Mouse (Mus musculus): Measurements from ENCODE around the gene Fancm. TPM values are rescaled to one million over a fixed set of nuclear protein-coding genes. Genes with fewer than 3 reads are reported as not detected.
"Not testable (repeated sequence)": the region's sequence is repeated elsewhere in the genome, so short reads cannot be mapped to it uniquely, and the experiment has no call there.

The Fancm gene
- polyA plus RNA-seq, 1 experiment, result 0.20 TPM

DNA sequence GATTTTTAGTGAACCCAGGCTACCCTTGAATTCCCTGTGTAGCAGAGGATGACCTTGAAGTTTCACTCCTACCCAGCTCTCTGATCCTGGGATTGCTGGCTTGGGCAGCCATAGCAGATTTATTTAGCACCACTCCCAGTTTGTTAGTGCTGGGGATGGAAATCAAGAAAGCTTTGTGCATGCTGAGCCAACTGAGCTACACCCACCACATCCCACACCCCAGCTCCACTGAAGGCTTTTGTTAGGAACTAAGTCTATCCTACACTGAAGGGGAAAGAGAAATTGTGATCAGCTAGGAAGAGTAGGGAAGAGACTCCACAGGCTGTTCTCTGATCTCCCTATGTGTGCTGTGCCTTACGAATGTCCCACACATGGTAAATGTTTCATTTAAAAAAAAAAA, 37.4 kb downstream of the Fancm start:
- Histone ChIP-seq H3K27me3 (ENCODE audit: control insufficient read depth) (no peaks in the 10 kb centered on the region), H3K4me3 (replicated peaks) (no peak overlapping the region), H3K9me3 (ENCODE audit: control insufficient read depth, low read length) (no peaks in the 10 kb centered on the region), H3K4me1 (ENCODE audit: control insufficient read depth) (no peaks in the 10 kb centered on the region), H3K36me3 (ENCODE audit: control insufficient read depth) (peaks cover 84% of the 10 kb centered on the region)
- no peak for TF ChIP-seq GATA1 (IDR thresholded peaks at IDR 0.05; ENCODE audit: low read length)
- TF ChIP-seq TAL1 (IDR thresholded peaks at IDR 0.05; ENCODE audit: low read length), result no peak

DNA sequence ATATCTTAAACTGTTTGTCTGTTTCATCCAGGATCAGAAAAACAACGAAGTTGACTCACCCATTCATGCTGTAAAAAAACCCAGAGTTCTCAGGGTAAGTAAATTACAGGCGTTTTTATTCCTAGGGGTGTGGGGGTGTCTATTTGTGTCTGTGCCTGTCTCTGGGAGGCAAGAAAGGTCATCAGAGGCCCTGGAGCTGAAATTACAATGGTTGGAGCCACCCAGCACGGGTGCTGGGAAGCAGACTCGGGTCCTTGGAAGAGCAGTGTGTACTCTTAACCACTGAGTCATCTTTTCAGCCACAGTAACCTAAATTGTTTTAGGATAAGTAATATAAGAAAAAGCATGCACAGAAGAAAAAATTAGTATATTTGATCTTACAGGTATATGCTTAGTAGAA, 38.5 kb downstream of the Fancm start:
- TF ChIP-seq GATA1 (IDR thresholded peaks at IDR 0.05; ENCODE audit: low read length) (no peak), TAL1 (IDR thresholded peaks at IDR 0.05; ENCODE audit: low read length) (no peak)
- no peaks in the 10 kb centered on the region for H3K27me3 ChIP-seq (ENCODE audit: control insufficient read depth)
- no peaks in the 10 kb centered on the region for H3K4me1 ChIP-seq (ENCODE audit: control insufficient read depth)
- peaks cover 88% of the 10 kb centered on the region for H3K36me3 ChIP-seq (ENCODE audit: control insufficient read depth)
- no peaks in the 10 kb centered on the region for H3K9me3 ChIP-seq (ENCODE audit: control insufficient read depth, low read length)
- H3K4me3 ChIP-seq (replicated peaks), result no peak overlapping the region

DNA sequence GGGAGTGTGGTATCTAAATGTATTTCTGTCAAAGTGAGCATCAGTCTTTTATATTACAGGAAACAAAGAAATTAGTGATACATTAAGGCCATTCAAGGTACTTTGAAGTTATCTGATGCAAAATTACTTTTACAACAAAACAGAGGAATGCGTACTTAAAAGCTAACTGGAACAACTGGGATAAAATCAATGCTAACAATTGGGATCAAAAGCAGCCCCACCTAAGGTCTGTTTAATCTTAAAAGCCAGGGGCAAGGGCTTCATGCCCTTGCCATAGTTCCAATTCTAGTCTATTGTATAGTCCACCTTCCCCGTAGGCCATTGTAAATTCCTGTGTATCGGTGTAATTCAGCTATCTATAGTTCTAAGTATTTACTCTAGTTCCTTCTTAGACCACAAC, 39.6 kb downstream of the Fancm start:
- H3K4me3 ChIP-seq (replicated peaks); H3K27me3 ChIP-seq (ENCODE audit: control insufficient read depth); H3K9me3 ChIP-seq (ENCODE audit: control insufficient read depth, low read length); H3K4me1 ChIP-seq (ENCODE audit: control insufficient read depth): not testable (repeated sequence)
- H3K36me3 ChIP-seq (ENCODE audit: control insufficient read depth), result peaks cover 87% of the 10 kb centered on the region

DNA sequence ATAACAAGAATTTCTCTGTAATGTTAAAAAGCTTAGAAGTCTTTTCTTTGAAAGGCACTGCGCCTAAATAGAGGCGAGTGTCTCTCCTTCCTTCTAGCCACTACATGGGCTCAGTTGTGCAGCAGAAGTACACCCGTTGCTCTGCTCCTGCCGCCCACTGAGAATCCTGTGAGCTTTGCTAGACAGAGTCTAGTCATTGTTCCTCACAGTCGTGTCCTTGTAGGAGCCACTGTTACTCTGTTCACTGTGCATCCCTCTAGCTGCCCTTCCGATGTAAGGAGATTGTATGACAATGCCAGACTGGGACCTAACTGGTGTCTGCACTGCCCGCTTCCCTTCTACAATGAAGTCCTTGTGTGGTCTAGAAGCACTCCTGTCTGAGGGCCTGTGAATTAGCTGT, 43.6 kb downstream of the Fancm start:
- TF ChIP-seq GATA1 (IDR thresholded peaks at IDR 0.05; ENCODE audit: low read length), result no peak
- no peak for TF ChIP-seq TAL1 (IDR thresholded peaks at IDR 0.05; ENCODE audit: low read length)
- no peaks in the 10 kb centered on the region for H3K9me3 ChIP-seq (ENCODE audit: control insufficient read depth, low read length)
- no peaks in the 10 kb centered on the region for H3K27me3 ChIP-seq (ENCODE audit: control insufficient read depth)
- peaks cover 94% of the 10 kb centered on the region for H3K36me3 ChIP-seq (ENCODE audit: control insufficient read depth)
- H3K4me3 ChIP-seq (replicated peaks), result no peak overlapping the region
- no peaks in the 10 kb centered on the region for H3K4me1 ChIP-seq (ENCODE audit: control insufficient read depth)

DNA sequence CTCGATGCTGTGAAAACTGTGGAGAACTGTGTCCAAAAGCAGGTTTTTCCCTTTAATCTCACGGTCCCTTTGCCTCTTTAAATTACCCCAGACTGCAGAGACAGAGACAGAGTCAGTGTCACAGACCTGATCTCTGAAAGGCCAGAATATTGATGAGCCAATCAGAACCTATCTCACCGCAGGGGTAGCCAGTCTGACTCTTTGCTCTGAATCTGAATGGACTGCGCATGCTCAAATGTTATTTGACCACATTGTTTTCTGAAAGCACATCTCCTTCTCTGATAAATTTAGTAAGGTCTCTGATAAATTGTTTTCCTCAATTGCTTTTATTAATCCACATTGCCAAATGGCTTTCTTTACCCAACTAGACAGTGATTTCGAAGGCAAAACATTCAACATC, 44.0 kb downstream of the Fancm start:
- H3K4me3 ChIP-seq (replicated peaks), result no peak overlapping the region
- H3K9me3 ChIP-seq (ENCODE audit: control insufficient read depth, low read length), result no peaks in the 10 kb centered on the region
- peaks cover 94% of the 10 kb centered on the region for H3K36me3 ChIP-seq (ENCODE audit: control insufficient read depth)
- H3K4me1 ChIP-seq (ENCODE audit: control insufficient read depth), result no peaks in the 10 kb centered on the region
- TF ChIP-seq TAL1 (IDR thresholded peaks at IDR 0.05; ENCODE audit: low read length) (no peak), GATA1 (IDR thresholded peaks at IDR 0.05; ENCODE audit: low read length) (no peak)
- H3K27me3 ChIP-seq (ENCODE audit: control insufficient read depth), result no peaks in the 10 kb centered on the region

DNA sequence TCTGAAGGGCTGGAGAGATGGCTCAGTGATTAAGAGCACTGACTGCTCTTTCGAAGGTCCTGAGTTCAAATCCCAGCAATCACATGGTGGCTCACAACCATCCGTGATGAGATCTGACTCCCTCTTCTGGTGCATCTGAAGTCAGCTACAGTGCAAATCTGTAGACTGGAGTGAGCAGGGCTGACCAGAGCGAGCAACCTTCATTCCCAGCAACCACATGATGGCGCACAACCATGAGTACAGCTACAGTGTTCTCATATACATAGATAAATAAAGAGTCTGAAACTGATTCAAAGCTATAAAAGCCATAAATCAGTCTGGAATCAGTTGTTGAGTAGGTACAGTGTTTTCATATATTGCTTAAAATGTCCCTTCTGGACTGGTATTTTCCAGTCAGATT, 60.7 kb downstream of the Fancm start:
- H3K4me3 ChIP-seq (replicated peaks); H3K4me1 ChIP-seq (ENCODE audit: control insufficient read depth): not testable (repeated sequence)
- H3K36me3 ChIP-seq (ENCODE audit: control insufficient read depth), result peaks cover 99% of the 10 kb centered on the region

DNA sequence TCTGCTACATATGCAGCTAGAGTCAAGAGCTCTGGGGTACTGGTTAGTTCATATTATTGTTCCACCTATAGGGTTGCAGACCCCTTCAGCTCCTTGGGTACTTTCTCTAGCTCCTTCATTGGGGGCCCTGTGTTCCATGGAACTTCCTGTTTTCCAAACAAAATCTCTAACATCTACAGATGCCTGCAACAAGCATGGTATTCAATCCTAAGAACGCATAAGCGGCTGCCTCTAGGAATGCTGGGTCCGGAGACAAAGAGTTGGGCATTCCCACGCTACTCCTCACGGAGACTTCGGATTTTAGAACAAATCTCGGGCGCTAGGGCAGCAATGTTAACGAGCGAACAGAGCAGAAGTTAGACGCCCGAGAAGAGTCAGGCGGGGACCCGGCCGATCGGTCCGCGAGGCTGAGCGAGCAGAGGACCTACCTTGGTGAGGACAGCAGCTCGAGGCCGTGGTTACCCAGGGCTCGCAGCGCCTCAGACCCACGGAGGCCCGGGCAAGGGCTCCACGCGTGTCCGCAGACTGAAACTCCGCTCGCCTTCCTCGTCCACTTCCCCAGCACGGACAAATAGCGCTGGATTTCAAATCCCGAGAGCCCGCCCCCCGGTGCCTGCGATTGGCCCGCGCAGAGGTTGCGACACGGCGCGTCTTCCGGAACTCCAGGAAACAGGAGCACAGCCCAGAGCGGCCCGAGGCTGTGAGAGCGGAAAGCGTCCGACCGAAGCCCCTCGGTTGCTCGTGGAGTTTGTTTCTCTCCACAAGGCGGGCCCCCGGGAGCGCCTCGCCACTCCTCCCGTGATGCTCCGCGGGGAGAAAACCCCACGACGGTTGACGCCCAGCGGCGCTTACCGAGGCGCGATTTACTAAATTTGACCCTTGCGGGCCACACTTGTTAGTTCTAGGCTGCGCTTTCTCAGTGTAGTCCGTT, 96.9 kb downstream of the Fancm start, which contains the start of gene Mis18bp1:
Mis18bp1 (minus strand) TSS at position 584 of the 931 bp plus-strand sequence.
- Histone ChIP-seq H3K4me1 (ENCODE audit: control insufficient read depth) (peaks cover 31% of the 10 kb centered on the region), H3K4me3 (replicated peaks) (peak within 1 kb of the TSS; percentile 88), H3K36me3 (ENCODE audit: control insufficient read depth) (peaks cover 22% of the 10 kb centered on the region), H3K27me3 (ENCODE audit: control insufficient read depth) (no peaks in the 10 kb centered on the region), H3K9me3 (ENCODE audit: control insufficient read depth, low read length) (no peaks in the 10 kb centered on the region)
- no peak for TF ChIP-seq GATA1 (IDR thresholded peaks at IDR 0.05; ENCODE audit: low read length)
- no peak for TF ChIP-seq TAL1 (IDR thresholded peaks at IDR 0.05; ENCODE audit: low read length)

More for the DNA sequence above, 60.7 kb downstream of the Fancm start:
- not testable (repeated sequence) for H3K27me3 ChIP-seq (ENCODE audit: control insufficient read depth); H3K9me3 ChIP-seq (ENCODE audit: control insufficient read depth, low read length)

DNA sequence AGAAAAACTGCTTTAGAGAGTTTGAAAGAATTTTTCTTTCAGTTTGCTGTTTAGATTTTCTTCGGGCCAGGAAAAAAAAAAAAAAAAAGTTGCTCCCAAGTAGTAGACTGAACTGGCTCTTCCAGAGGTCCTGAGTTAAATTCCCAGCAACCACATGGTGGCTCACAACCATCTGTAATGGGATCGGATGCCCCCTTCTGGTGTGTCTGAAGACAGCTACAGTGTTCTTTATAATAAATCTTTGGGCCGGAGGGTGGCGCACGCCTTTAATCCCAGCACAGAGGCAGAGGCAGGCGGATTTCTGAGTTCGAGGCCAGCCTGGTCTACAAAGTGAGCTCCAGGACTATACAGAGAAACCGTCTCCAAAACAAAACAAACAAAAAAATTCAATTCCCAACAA, 97.6 kb downstream of the Fancm start:
- Histone ChIP-seq H3K4me3 (replicated peaks) (peak overlapping the region; percentile 88), H3K36me3 (ENCODE audit: control insufficient read depth) (peaks cover 18% of the 10 kb centered on the region), H3K4me1 (ENCODE audit: control insufficient read depth) (peaks cover 27% of the 10 kb centered on the region)
- H3K27me3 ChIP-seq (ENCODE audit: control insufficient read depth); H3K9me3 ChIP-seq (ENCODE audit: control insufficient read depth, low read length): not testable (repeated sequence)

DNA sequence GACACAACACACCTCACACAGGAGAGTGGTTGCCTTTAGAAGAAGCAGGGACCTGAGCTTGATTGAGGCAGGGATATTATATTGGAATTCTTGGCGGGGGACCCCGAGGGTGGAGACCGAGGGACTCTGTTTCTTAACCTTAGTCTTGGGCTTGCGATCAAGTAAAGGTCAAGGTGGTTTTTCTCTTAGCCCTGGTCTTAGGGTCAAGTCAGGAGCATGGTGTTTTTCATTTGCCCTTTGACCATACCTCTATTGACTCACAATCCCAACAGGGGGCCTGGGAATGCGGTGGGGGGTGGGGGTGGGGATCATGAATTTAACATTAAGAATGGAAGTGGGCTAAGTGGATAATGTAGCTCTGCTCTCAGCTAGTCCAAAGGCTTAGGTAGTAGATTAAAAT, 98.3 kb downstream of the Fancm start:
- Histone ChIP-seq H3K4me1 (ENCODE audit: control insufficient read depth) (peaks cover 22% of the 10 kb centered on the region), H3K4me3 (replicated peaks) (peak overlapping the region; percentile 88), H3K36me3 (ENCODE audit: control insufficient read depth) (peaks cover 12% of the 10 kb centered on the region), H3K9me3 (ENCODE audit: control insufficient read depth, low read length) (no peaks in the 10 kb centered on the region), H3K27me3 (ENCODE audit: control insufficient read depth) (no peaks in the 10 kb centered on the region)
- TF ChIP-seq TAL1 (IDR thresholded peaks at IDR 0.05; ENCODE audit: low read length) (no peak), GATA1 (IDR thresholded peaks at IDR 0.05; ENCODE audit: low read length) (no peak)

Other genes with a start within 250 kb of the Fancm start
- not detected in 2 replicates for gene Gm527, start 157.7 kb upstream of the Fancm start, polyA plus RNA-seq (2012)
- gene Klhl28, start 110.1 kb upstream of the Fancm start, polyA plus RNA-seq (2012), result 0.02 and 0.03 TPM in 2 replicates
- 0.03 and 0.05 TPM in 2 replicates for gene Togaram1, start 109.8 kb upstream of the Fancm start, polyA plus RNA-seq (2012)
- 0.24 and 0.36 TPM in 2 replicates for gene Prpf39, start 39.3 kb upstream of the Fancm start, polyA plus RNA-seq (2012)
- 3.2 and 3.5 TPM in 2 replicates for gene Fkbp3, start 1.6 kb upstream of the Fancm start, polyA plus RNA-seq (2012)
- 0.63 and 0.69 TPM in 2 replicates for gene Mis18bp1, start 97.0 kb downstream of the Fancm start, polyA plus RNA-seq (2012)
- gene Wdr20rt, start 149.9 kb downstream of the Fancm start, polyA plus RNA-seq (2012), result not detected in 2 replicates

All from erythroblast, embryonic 14.5 days (primary cell).